Mouse (Mus musculus): Measurements from ENCODE around the gene Ankrd39. TPM values are rescaled to one million over a fixed set of nuclear protein-coding genes. Genes with fewer than 3 reads are reported as not detected.

The Ankrd39 gene
- total RNA-seq, 2 experiments from 2014 or later = 16.0 to 18.5 TPM

- DNase-seq = no peak
Observed at GRCm38 (mm10) chr1:36572140-36572700, 25.0 kb upstream of the Ankrd39 start.

GRCm38 (mm10) chr1:36571627-36572026 is 24.4 kb upstream of the Ankrd39 start:
- peak; percentile 47 for DNase-seq

- no peak for DNase-seq
Observed at GRCm38 (mm10) chr1:36570320-36570719, 23.1 kb upstream of the Ankrd39 start.

DNA sequence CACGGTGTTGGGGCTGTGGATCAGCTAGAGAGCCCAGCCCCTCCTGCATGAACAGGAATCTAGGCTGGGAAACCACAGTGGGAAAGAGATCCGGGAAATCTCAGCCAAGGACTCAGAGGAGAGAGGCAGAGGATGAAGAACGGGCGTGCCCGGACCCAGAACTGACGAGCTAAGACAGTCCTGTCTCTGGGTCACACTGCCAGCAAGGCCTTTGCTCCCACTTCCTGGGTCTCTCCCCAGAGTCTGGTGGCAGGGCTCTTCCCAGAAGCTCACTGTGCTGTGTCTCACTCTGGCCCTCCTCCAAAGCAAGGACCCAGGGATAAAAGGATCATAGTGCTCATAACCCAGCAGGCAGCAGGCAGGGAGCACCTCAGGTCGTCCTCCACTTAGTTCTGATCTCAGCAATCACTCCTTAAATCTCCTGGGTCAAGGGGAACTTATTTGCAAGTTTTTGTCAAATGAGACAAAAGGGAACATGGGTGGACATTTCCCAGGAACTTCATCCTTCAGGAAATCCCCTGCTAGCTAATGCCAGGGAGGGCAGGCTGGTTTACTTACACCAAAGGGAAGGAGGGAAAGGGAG is 22.5 kb upstream of the Ankrd39 start:
- no peak for DNase-seq

- DNase-seq = no peak
Observed at GRCm38 (mm10) chr1:36568776-36569175, 21.5 kb upstream of the Ankrd39 start.

DNA sequence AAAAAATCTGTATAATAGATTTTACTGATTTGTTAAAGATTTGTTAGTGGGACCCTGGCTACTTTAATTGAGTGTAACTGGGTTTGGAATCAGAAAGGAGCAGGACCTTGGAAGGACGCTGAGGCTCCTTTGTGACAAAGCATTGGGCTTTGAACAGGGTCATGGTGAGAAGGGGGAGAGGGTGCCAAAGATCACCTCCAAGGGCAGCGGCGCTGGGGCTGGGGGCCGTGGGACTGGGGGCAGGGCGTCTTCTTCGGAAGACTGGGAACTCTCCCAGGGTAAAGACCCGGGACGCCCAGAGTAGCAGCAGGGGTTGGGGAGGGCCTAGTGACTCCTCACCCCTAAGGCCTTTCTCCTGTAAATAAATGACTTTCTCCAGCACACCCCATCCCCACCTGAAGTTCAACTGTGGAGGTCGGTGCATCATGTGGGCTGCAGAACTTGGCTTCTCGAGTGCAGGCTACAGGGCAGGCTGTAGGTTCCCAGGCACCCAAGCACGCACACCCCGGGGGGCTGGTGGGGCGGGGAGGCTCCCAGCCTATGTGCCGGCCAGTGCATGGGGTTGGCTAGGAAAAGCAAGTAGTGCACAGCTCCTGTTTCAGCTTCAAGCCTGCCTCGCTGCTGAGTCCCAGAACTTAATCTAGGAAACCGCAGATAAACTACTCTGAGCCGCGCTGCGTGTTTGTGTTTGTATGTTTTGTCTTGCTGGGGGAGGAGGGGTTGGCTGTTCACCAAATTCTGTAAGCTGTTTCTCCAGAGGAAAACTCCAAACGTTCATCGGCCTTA is 20.8 kb upstream of the Ankrd39 start:
- no peak for DNase-seq

- DNase-seq = no peak
Observed at GRCm38 (mm10) chr1:36566425-36566824, 19.2 kb upstream of the Ankrd39 start.

GRCm38 (mm10) chr1:36564101-36564500 is 16.9 kb upstream of the Ankrd39 start:
- DNase-seq = peak; percentile 42

GRCm38 (mm10) chr1:36563632-36564031 is 16.4 kb upstream of the Ankrd39 start:
- DNase-seq = no peak

- no peak for DNase-seq
Observed at GRCm38 (mm10) chr1:36563197-36563596, 16.0 kb upstream of the Ankrd39 start.

- no peak for DNase-seq
Observed at GRCm38 (mm10) chr1:36562388-36562787, 15.1 kb upstream of the Ankrd39 start.

- no peak for DNase-seq
Observed at GRCm38 (mm10) chr1:36560903-36561302, 13.7 kb upstream of the Ankrd39 start.

DNA sequence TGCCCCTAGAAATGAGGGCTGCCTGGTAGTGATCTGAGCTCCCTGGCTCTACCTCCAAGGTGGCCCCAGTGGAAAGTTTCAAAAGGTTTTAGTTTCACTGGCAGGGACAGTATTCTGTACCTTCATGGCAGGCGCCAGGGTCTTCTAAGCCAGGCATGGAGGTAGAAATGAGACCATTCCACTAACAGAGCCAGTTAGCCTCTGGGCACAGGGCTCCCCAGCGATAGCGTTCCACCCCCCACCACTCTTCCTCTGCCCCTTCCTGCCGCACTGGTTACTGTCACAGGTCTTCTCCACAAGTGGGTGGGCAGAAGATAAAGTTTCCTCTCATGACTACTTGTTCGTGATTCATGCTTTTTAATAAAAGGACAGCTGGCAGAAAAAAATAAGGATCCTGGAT is 12.6 kb upstream of the Ankrd39 start:
- DNase-seq = no peak

GRCm38 (mm10) chr1:36559256-36559655 is 12.0 kb upstream of the Ankrd39 start:
- peak; percentile 61 for DNase-seq

DNA sequence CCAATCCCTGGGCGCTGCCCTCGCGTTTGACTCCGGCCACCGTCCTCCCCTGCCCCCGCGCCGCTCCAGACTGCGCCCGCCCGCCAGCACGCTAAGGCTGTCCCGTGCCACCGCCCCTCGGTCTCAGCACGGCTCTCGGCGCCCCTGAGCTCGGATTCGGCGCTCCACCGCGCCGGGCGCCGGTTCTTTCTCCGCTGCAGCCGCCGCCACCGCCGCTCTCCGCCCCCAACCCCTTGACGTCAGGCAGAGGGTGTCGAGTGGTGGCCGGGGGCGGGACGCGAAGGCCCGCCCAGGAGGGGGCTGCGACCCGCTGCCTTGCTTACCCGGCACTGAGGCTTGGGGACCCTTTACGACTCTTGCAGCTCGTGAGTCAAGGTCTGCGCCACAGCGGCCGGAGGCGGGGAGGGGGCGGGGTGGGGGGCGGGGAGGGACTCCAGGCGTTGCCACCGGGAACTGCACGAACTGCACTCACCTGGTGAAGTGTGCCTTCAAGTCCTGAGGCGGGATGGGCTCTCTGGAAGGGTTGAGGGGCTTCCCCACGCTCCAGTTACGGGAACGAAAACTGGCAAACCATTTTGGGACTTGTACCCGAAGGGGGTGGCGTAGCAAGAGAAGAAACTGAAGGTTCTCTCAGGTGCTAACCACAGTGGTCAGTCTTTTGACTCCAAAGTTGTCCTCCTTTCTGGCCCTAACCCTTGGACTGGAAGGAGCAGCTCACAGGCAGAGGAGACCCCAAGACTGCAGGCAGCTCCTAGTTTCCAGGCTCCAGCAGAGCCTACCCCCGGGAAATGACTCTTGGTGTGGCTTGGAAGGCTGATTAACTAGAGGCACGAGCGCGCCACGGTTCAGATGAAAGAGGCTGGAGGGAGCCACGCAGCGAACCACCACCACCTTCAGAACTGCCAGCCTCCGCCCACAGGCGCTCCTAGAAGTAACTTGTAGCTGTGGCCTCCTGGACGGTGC is 11.1 kb upstream of the Ankrd39 start, which contains the start of gene Sema4c:
Sema4c (minus strand) TSS at position 319 of the 963 bp plus-strand sequence.
- DNase-seq = peak; percentile 81

DNA sequence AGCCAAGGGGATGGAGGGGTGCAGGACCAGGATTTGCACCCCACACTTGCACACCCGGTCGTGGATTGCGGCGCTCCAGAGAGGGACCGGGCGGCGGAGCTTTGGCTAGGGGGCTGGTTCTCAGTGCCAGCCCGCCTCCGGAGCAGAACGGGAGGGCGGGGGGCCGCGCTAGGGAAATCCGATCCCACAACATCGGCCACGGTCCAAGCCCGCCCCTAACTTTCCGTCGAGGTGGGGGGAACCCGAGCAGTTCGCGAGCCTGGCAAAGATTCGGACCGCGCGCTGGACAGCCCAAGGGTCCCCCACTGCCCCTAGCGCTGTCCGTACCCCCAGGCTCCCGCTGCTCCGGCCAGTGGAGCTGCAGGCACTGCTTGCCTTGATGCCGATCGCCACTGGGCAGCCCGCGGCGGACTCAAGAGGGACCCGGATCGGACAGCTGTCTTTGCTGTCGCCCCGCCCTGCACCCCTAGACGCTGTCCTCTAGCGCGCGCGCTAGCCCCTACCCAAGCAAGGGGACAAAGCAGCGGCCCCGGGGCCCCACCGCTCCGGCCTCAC is 10.3 kb upstream of the Ankrd39 start:
- peak; percentile 93 for DNase-seq

- DNase-seq = peak; percentile 98
Observed at GRCm38 (mm10) chr1:36556553-36557456, 9.6 kb upstream of the Ankrd39 start.

GRCm38 (mm10) chr1:36555798-36556395 is 8.7 kb upstream of the Ankrd39 start:
- DNase-seq = peak; percentile 46

GRCm38 (mm10) chr1:36554633-36555399 is 7.6 kb upstream of the Ankrd39 start:
- peak; percentile 33 for DNase-seq

GRCm38 (mm10) chr1:36552506-36552905 is 5.3 kb upstream of the Ankrd39 start:
- no peak for DNase-seq

All from heart, postnatal 4 days (tissue).